Mouse (Mus musculus): Measurements from ENCODE around the gene Dcaf6.
"Not testable (repeated sequence)": the region's sequence is repeated elsewhere in the genome, so short reads cannot be mapped to it uniquely, and the experiment has no call there.

The Dcaf6 gene

DNA sequence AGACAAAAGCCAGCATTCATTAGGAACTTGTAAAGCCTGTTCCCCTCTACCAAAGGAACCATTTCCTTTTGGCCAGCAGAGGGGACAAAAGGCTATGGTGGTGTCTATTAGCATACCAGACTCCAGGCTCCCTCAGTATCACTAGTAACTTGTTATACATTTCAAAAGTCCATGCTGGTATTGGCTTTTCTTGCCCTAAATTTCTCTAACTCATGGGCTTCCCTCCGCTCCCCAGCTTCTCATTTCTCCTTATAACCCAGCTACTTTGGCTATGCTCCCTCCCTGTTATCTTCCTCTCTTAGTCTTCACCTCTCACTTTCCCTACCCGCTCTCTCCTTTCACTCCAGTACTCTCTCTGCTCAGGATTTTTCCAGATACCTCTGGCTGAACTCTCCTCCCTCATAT lies 63.9 kb downstream of the Dcaf6 start:
- no peak for DNase-seq

DNA sequence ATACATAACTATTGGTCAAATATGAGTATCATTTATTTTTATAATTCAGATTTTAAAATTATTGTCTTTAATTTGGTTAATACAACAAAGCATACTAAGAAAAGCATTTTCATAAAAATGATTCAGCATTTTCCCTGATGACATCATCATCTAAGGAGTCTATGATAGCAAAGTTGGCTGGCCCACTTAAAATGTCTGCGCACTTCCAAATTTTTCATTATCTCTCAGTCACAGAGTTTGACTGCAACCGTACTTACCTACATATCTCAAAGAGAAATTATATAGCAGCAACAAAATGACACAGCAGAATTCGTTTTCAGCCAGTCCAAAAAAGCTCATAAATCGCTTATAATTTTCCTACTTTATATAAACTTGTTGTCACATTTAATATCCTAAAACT lies 64.3 kb downstream of the Dcaf6 start:
- DNase-seq = no peak

DNA sequence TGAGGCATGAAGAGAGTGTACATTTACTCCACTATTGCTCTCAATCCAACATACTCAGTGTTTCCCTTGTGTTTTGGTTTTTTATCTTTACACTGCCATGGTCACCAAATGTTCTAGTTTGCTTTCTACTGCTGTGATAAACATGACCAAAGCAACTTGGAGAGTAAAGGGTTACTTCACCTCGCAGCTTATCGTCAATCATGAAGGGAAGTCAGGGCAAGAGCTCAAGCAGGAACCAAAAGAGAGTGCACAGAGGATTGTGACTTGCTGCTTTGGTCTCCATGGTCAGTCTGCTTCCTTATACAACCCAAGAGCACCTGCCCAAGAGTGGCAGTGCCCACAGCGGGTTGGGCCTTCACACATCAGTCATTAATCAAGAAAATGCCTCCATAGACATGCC lies 65.4 kb downstream of the Dcaf6 start:
- DNase-seq = no peak

DNA sequence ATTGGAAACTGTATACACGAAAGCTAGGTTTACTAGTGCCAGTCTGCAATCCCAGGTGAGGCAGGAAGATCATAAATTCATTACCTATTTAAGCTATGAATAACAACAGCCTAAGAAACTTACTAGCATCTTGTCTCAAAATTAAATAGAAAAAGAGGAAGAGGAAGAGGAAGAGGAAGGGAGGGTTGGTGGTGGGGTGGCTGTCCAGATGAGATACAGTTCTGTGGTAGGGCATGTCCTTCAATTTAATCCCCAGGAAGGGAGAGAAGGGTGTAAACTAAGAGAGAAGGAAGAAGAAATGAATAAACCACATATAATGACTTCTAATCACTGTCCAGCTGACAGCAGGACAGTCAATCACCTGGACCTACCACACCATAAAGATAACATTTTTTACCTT lies 67.2 kb downstream of the Dcaf6 start:
- no peak for DNase-seq

DNA sequence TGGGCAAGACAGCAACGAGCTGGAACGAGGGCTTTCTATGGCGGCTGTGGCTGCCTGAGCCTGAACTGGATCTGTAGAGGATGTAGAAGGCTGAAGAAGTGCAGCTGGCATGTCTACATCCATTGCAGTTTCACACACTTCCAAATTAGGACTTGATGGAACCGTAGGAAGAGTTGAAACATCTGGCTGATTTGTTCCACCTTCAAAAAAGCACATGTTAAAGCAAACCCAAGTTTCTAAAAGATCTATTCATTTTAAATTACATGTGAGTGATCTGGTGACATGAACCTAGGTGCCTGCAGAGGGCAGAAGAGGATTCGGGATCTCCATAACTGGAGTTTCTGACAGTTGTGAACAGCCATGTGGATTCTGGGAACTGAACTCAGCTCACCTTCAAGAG lies 71.6 kb downstream of the Dcaf6 start:
- DNase-seq = peak; percentile 54

DNA sequence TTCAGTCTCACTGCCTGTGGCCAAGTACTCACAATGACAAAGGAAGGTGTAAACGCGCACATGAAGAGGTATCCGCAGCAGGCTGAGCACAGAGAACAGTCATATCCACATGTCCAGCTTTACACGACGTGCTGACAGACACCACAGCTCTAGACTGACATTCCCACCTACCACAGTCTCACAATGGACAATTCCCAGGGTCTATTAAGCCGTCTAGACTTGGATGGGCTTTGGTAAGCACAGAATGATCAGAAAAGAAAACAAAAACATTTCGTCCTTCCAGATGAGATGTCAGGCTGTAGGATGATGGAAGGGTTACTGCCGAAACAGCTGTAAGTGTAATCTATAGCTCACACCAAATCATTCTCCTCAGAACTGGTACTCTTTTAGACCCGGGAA lies 73.8 kb downstream of the Dcaf6 start:
- DNase-seq = no peak

DNA sequence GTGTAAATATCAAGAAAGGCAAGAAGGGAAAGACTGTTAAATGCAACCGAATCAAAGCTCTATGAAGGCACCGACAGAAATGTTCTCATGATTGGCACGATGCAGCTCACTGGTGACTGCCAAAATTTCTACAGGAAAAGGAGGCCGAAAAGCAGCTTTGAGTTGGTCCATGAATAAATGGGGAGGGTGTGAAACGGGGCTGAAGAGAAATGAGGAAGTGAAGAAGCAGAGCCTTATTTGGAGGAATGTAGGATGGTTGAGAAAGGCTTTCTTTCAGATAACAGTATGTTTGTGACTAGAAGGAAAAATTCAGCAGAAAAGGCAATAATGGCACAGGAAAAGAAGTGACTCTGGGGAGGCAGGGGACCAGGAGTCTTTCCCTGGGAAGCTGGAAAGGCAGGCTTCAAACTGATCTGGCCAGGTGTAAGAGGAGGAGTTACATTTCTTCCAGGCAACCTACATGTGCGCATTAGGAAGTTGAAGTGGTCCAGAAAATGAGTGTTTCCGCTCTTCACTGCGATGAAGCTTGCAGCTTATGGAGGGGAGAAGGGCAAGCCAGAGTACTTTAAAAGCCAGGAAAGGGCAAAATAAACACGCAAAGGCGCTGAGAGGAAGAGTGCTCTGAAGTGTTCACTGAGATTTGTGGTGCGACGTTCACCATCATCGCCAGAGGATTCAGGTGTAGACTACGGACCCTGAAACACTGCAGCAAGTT lies 74.3 kb downstream of the Dcaf6 start:
- DNase-seq = no peak

DNA sequence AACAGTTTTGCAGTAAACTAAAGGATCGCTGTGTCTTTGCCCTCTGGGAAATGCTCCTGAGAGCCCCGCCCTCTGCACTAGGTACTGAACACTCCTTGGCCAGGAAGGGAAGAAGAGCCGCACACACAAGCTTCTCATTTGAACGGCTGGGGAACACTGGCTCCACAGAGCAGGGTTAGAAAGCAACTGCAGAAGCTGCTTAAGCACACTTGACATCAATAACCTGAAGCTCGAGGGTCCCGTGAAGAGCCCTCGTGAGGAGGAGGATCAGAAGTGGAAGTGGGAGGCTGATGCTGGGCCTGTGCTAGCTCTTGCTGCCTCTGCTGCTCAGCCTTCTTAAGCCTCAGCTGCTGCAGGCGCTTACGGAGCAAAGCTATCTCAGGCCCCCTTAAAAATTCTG lies 86.4 kb downstream of the Dcaf6 start:
- DNase-seq = no peak

DNA sequence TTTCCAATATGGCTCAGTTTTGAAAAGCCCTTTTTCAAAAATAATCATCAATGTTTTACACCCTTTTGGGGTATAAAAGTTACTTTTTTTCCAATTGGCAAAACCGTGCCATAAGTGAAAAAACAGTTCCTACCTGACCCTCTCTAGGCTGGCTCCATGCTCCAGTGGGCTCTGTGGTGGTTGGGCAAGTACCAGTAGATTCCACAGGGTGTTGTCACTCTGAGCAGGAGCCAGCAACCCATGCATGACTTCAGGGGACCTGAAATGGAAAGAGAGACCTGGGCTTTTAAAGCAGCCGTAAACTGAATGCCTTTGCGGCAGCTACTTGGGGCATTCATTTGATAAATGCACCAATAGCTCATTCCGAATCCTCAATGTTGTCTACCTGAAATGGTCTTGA lies 89.3 kb downstream of the Dcaf6 start:
- peak; percentile 58 for DNase-seq

DNA sequence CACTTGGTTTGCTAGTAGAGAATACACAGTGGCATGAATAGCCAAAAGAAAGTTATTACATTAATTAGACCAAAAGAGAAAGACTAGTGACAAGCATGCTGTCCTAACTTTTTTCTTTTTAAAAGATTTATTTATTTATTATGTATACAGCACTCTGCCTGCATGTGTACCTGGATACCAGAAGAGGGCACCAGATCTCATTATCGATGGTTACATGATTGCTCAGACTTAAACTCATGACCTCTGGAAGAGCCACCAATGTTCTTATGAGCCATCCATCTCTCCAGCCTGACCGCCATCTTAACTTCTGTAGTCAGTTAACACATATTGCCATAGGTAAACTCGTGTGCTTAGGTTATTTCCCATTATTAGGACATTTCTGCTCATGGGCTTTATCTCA lies 95.2 kb downstream of the Dcaf6 start:
- DNase-seq = no peak

DNA sequence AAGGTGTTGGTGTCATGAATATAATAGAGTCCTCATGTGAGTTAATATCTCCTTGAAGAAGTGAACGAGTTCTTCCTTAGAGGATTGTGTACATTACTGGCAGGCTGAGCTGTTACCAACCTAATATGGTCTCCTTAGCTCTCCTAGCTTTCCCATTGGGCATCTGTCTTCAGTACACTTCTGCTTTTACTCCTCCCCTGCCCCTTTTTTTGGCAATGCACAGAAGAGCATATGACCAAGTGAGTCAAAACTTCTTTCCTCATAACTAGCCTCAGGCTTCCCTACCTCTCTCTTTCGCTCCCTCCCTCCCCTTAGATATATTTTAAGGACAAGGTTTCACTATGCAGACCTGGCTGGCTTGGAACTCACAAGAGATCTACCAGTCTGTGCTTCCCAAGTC lies 97.0 kb downstream of the Dcaf6 start:
- DNase-seq = no peak

DNA sequence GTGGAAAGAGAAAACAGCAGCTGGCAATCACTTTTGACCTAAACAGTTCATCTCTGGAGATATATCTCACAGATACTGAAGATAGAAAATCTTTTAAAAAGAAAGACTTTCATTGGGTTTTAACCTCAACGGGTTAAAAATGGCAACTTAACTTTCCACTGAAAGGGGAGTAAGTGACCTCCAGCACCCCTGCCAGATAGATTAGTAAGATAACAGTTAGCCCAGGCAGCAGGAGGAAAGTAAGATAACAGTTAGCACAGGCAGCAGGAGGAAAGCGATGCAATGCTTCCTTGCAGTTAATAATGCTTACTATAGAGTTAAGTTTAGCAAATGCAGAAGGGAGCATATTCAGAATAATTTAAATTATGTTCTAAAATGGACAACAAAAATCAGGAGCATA lies 103.9 kb downstream of the Dcaf6 start:
- no peak for DNase-seq

DNA sequence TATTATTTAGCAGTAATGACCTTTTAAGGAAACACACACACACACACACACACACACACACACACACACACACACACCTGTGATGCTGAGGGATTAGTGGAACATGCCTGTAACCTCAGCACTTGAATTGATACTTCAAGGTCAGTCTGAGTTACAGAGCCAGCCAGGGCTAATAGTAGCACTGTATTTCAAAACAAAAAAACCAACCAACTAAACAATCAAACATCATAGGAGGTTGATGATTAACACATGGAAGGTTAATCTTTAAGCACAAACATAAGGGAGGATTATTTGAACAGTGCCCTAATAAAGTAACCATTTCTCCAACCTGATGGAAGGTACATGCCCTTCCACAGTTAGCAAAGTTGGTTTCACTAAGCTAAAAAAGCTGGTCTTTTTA lies 111.6 kb downstream of the Dcaf6 start:
- DNase-seq = peak; percentile 33

DNA sequence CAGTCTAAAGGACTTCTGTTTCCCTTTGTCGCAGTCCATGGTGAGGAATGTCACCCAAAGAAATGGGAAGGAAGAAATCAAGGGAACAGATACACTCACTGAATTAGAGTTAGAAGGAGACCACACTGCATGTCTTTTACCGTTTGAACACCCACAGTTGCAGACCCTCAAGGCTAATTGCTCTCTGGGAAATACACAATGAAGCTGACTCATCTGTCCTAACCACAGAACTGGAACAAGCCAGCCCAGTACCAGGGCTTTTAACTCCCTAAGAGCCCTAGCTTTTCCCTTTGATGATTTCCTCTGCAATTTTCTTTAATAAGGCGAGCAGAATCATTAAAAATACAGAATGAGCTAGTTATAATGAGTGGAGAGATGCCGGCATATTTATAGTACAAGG lies 115.8 kb downstream of the Dcaf6 start:
- no peak for DNase-seq

DNA sequence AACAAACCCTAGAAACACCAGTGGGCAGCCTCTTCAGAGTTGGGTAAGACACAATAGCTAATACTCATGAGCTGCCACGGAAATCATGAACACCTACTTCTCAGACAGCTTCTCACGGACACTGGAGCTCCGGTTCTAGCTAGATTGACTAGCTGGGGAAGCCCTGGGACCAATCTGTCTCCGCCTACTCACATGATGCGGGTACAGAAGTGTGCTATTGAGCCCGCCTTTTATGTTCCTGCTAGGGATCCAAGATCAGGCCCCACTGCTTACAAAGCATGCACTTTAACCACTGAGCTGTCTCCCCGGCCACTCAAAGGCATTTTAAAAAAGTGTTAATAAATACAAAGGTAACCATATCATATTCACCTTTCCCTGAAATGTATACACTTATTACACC lies 118.1 kb downstream of the Dcaf6 start:
- DNase-seq = peak; percentile 26

DNA sequence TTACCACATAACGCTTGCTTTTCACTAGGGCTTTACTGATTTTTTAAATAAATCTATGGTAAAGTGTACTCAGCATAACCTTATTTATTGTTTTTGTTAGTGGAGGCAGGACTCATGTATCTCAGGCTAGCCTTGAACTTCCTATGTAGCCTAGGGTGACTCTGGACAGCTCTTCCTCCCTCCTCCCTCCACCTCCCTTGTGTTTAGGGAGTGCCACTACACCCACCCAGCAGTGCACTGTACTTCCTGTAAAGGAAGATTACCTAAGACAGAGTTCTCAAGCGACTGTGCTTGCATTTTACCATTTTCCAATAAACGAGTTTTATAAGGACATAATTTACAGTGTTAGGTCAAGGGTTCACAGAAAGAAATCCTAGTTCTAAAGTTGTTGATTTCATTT lies 127.5 kb downstream of the Dcaf6 start:
- no peak for DNase-seq

DNA sequence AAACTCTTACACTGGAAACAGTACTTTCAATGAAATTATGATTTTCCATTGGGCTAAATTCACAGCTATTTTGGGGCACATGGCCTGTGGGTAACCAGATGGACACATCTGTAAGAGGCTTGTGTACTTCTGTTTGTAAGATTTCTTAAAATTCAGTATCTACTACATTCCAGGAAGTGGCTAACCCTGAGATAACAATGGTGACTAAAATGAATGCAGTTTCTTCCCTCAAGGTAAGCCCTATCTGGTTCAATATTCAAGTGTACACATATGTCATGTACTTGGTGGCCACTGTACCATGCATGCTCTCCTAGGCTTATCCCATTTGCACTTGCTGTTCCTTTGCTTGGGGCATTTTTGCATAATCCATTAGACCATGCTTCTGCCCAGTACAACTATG lies 129.4 kb downstream of the Dcaf6 start:
- DNase-seq = no peak

DNA sequence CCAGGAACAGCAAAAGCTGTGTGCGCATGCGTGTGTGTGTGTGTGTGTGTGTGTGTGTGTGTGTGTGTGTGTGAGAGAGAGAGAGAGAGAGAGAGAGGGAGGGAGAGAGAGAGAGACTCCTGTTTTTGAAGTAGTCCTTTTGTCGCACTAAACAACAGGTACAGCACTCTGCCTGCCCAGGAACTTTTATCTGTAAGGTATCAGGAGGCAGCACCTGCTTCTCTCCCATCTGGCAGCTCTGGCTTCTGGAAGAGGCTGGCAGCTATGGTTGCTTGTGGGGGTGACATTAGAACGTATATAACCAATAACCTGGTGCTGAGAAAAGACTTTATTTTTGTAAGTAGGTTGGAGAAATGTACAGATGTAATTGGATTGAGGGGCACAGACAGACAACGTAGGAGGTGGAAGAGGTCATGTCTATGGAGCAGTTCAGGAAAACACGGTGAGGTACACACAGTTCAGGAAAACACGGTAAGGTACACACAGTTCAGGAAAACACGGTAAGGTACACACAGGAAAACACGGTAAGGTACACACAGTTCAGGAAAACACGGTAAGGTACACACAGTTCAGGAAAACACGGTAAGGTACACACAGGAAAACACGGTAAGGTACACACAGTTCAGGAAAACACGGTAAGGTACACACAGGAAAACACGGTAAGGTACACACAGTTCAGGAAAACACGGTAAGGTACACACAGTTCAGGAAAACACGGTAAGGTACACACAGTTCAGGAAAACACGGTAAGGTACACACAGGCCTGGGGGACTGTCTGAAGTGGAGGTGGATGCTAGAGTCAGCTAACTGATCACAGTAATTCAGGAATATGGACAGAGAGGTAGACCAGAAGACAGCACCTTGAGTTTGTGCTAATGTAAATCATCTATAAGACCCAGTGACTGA lies 131.6 kb downstream of the Dcaf6 start:
- DNase-seq = not testable (repeated sequence)

DNA sequence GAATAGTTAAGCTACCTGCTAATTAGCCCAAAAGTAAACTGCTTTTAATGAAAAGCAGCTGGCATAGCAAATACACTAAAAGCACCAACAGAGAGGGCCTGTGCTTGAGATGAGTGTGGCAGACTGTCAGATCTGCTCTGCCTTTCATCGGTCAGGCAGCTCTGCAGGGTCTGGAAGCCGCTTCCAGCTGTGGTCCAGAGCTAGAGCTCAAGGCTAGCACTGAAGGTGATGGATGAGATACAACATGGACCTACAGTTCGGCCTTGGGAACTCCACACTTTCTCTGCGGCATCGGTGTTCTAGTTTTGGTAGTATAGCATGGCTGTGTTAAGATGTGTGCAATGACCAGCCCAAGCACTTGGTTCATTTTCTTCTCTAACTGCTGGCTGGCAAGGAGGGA lies 132.4 kb downstream of the Dcaf6 start:
- DNase-seq = no peak

DNA sequence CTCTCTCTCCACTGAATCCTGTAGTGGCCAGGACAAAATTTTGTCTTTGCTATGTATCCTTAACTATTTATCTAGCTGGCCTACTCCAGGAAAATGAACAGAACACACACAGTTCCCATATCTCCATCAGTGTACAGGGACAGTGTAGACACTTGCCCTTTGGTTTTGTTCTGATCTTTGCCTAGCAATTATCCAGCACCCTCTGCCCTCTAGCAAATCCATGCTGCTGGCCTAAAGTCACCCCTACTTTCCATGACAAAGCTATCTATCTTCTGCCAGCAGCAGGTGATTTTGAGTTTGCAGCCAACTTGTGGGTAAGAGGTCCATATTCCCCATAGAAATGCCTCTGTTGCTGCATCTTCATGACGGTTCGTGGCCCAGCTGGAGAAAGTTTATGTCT lies 132.9 kb downstream of the Dcaf6 start:
- no peak for DNase-seq

DNA sequence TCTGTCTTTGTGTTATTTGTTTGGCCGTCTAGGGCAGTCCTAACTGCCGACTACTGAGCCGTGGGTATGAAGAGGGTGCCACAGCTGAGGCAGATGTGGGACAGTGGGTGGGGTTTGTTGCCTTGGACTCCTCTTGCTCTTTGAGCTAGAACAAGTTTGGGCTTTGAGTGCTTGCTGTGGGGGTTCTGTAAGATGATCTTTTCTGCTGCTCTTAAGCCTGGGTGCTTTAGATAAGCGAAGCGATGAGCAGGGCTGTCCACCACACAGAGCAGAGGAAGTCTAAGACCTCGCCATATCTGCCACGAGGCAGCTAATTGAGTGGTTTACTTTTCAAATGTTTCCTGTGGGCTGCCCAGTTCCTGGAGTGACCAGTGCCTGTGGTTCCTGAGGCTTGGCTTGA lies 137.3 kb downstream of the Dcaf6 start:
- DNase-seq = no peak

DNA sequence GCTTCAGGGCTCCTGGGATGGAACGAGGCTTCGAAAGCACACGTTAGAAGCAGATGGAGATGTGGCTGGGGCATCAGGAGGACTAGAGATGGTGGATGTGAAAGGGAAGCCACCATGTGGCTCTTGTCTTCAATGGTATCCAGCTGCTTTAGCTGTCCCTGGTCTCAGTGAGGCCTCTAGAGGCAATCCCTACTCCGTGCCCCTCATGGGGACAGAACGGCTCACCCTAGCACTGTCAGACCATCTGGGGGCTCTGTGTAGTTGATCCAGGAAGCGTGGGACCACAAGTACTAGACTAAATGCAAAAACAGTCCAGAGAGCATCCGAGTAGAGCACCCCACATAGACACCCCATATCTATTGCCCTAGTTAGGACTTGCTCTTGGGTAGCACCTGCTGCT lies 138.4 kb downstream of the Dcaf6 start:
- no peak for DNase-seq

DNA sequence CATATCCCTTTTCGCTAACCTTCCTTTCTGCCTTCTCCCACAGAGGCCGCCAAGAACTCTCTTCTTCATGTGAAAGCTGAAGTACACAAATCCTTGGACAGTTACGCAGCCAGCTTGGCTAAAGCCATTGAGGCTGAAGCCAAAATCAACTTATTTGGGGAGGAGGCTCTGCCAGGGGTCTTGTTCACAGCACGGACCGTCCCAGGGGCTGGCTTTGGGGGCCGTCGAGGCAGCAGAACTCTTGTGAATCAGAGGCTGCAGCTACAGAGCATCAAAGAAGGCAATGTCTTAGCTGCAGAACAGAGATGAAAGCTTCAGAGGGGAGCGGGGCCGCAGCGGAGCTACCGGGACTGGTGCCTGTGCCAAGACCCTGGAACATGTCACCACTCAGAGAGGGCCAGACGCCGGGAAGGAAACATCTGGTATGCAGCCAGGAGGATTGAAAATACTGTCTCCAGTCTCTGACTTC lies 138.8 kb downstream of the Dcaf6 start:
- DNase-seq = peak; percentile 41

All from kidney, postnatal 14 days (tissue).